Mouse (Mus musculus): ENCODE measurements at regions not wholly inside any gene's neighbourhood (a gene's known extent, or its start where the extent isn't known, plus 50 kb on each side); places are given as distances from the start of the nearest gene placed in this dataset.

- DNase-seq = no peak
Measured at GRCm38 (mm10) chr9:113601451-113601850, 106.6 kb downstream of the Pdcd6ip start.

GRCm38 (mm10) chr9:113587260-113587659 lies 120.8 kb downstream of the Pdcd6ip start:
- no peak for DNase-seq

- DNase-seq = no peak
Measured at GRCm38 (mm10) chr9:113586477-113586876, 121.6 kb downstream of the Pdcd6ip start.

GRCm38 (mm10) chr9:113578221-113578620 lies 129.8 kb downstream of the Pdcd6ip start:
- DNase-seq = no peak

GRCm38 (mm10) chr9:113568849-113569248 lies 139.2 kb downstream of the Pdcd6ip start:
- no peak for DNase-seq

GRCm38 (mm10) chr9:113567705-113568104 lies 140.4 kb downstream of the Pdcd6ip start:
- DNase-seq = no peak

- no peak for DNase-seq
Measured at GRCm38 (mm10) chr9:113566620-113567019, 141.4 kb downstream of the Pdcd6ip start.

- DNase-seq = no peak
Measured at GRCm38 (mm10) chr9:113553911-113554310, 154.1 kb downstream of the Pdcd6ip start.

GRCm38 (mm10) chr9:113547458-113547857 lies 160.6 kb downstream of the Pdcd6ip start:
- DNase-seq = no peak

- peak in 1 of 2 experiments; percentile 21 for DNase-seq
Measured at GRCm38 (mm10) chr9:113528586-113528985, 179.5 kb downstream of the Pdcd6ip start.

- DNase-seq = no peak
Measured at GRCm38 (mm10) chr9:113524307-113524706, 183.8 kb downstream of the Pdcd6ip start.

- no peak for DNase-seq
Measured at GRCm38 (mm10) chr9:113523173-113523572, 184.9 kb downstream of the Pdcd6ip start.

- no peak for DNase-seq
Measured at GRCm38 (mm10) chr9:113519727-113520126, 188.3 kb downstream of the Pdcd6ip start.

GRCm38 (mm10) chr9:113518482-113518881 lies 189.6 kb downstream of the Pdcd6ip start:
- DNase-seq = no peak

GRCm38 (mm10) chr9:113517756-113518155 lies 190.3 kb downstream of the Pdcd6ip start:
- DNase-seq = no peak

- no peak for DNase-seq
Measured at GRCm38 (mm10) chr9:113515703-113516020, 192.4 kb downstream of the Pdcd6ip start.

- DNase-seq = no peak
Measured at GRCm38 (mm10) chr9:113514846-113515702, 193.0 kb downstream of the Pdcd6ip start.

- DNase-seq = no peak
Measured at GRCm38 (mm10) chr9:113511302-113511701, 196.8 kb downstream of the Pdcd6ip start.

GRCm38 (mm10) chr9:113509368-113509767 lies 198.7 kb downstream of the Pdcd6ip start:
- no peak for DNase-seq

GRCm38 (mm10) chr9:113508821-113509220 lies 199.2 kb downstream of the Pdcd6ip start:
- no peak for DNase-seq

- DNase-seq = no peak
Measured at GRCm38 (mm10) chr9:113507561-113508460, 200.2 kb downstream of the Pdcd6ip start.

GRCm38 (mm10) chr9:113499246-113499645 lies 208.8 kb downstream of the Pdcd6ip start:
- no peak for DNase-seq

GRCm38 (mm10) chr9:113496176-113496732 lies 211.8 kb downstream of the Pdcd6ip start:
- DNase-seq = no peak
